Mouse (Mus musculus): ENCODE data around the gene Senp7.
"Not testable (repeated sequence)": the region's sequence is repeated elsewhere in the genome, so short reads cannot be mapped to it uniquely, and the experiment has no call there.

The Senp7 gene

DNA sequence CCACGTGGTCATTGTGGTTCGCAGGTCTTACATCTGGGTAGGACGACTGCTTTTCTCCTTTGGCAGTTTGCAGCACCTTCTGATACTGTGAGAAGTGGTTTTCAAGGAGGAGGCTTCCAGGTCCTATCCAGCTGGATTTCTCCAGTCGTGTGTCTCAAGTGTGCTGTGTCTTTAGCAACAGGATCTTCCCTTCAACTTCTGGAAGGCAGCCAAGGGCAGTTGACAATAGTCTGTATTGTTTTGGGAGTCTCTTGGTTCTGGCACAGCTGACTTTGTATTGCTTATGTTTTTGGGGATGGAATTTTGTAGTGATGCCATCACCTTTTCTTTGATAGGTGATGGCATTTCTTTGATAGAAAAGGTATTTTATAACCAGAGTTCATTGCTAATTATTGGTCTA is 86.0 kb downstream of the Senp7 start:
- DNase-seq (ENCODE audit: low read depth, low spot score): no peak

GRCm38 (mm10) chr16:56137672-56138071 is 89.5 kb downstream of the Senp7 start:
- not testable (repeated sequence) for DNase-seq (ENCODE audit: low read depth, low spot score)

DNA sequence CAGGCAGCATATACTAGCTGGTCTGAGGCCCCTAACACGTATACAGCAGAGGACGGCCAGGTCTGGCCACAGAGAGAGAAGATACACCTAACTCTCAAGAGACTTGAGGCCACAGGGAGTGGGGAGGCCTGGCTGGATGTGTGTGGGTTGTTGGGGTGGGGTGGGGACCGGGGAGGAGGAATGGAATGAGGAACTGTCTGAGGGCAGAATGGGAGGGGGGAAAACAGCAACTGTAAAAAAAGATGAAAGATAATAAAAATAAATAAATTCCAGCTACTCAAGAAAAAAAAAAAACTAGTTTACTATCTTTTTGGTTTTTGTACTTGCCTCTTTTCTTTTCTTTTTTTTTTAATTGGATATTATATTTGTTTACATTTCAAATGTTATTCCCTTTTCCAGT is 91.8 kb downstream of the Senp7 start:
- no peak for DNase-seq (ENCODE audit: low read depth, low spot score)

- no peak for DNase-seq (ENCODE audit: low read depth, low spot score)
Observed at GRCm38 (mm10) chr16:56144876-56145555, 96.9 kb downstream of the Senp7 start.

GRCm38 (mm10) chr16:56147679-56148078 is 99.5 kb downstream of the Senp7 start:
- DNase-seq (ENCODE audit: low read depth, low spot score): peak; percentile 15

DNA sequence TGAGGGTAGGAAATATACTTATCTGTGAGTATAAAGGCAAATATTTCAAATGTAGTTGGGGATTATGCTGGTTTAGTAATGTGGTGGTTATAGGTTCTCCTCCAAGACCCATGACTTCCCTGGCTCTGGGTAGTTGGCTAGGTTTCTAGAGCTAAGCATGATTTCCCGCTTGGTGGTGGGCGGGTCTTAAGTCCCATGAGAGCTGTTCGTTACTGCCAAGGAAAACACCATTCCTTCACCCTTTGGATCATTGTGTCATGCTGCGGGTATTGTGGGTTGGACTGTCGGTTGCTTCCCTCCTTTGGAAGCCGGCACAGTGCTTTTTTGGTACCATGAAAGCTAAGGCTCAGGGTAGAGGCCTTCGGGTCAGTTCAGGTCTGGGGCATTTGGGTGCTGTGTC is 115.3 kb downstream of the Senp7 start:
- no peak for DNase-seq (ENCODE audit: low read depth, low spot score)

- DNase-seq (ENCODE audit: low read depth, low spot score): no peak
Observed at GRCm38 (mm10) chr16:56170247-56170646, 122.1 kb downstream of the Senp7 start.

- DNase-seq (ENCODE audit: low read depth, low spot score): peak; percentile 44
Observed at GRCm38 (mm10) chr16:56175867-56176581, 127.9 kb downstream of the Senp7 start.

DNA sequence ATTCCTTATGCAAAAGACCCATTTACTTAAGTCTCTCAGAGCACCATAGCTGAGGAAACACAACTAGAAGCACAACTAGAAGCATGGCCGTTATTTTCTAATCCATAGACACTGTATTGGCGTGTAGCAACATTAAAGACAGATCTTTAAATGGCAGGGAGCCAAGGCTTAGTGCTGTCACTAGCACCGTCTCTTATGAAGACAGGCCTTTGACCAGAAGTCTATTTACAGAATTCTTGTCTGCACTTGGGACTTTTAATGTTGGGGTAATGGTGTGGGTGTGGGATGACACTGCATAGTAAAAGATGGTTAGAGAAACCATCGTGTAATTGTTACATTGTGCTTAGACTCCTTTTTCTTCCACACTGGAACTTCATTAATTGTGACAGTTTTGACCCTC is 138.7 kb downstream of the Senp7 start:
- DNase-seq (ENCODE audit: low read depth, low spot score): no peak

DNA sequence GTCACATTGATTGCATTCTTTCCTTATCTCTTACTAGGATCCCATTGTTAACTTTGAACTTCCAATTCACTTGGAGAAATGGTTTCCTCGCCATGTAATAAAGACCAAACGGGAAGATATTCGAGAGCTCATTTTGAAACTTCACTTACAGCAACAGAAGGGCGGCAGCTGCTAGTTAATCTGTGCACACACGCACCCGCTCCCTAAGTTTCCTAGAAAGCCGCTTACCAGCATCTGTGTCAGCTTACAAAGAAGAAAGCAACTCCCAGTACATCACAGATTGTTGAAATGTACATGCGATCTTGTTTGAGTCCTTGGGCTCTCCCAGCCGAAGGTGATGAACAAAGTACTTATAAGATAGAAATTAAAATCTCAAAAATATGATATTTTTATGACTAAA is 140.1 kb downstream of the Senp7 start:
- no peak for DNase-seq (ENCODE audit: low read depth, low spot score)

- no peak for DNase-seq (ENCODE audit: low read depth, low spot score)
Observed at GRCm38 (mm10) chr16:56204051-56204450, 155.9 kb downstream of the Senp7 start, which contains the start of gene Impg2. Gene Impg2 (plus strand): TSS chr16:56204313.

DNA sequence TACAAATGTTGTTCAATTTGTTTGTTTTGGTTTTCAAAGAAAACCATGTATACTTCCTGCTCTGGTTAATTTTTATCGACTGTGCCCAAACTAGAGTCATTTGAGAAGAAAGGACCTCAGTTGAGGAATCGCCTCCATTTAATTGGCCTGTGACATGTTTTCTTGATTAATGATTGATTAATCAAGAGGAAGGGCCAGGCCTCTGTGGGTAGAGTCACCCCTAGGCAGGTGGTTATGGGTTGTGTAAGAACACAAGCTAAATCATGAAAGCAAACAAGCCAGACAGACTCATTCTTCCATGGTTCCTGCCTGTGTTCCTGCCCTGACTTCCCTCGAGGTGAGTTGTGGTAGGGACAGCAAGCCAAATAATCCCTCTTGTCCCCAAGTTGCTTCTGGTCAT is 164.6 kb downstream of the Senp7 start:
- DNase-seq (ENCODE audit: low read depth, low spot score): no peak

- DNase-seq (ENCODE audit: low read depth, low spot score): no peak
Observed at GRCm38 (mm10) chr16:56227686-56228085, 179.5 kb downstream of the Senp7 start.

DNA sequence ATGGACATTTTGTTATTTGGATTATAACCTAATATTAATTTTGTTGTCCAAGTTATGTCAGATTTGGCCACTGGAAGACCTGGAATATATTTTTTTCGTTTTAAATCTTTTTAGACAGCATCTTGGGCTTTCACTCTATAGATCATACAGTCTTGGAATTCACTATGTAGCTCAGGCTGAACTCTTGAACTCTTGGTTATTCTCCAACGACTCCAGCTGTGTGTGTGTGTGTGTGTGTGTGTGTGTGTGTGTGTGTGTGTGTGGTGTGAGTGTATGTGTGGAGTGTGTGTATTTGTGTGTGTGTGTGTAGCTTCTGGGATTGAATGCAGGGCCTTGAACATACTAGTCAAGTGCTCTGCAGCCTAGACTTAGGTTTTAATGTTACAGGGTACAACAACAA is 181.3 kb downstream of the Senp7 start:
- no peak for DNase-seq (ENCODE audit: low read depth, low spot score)

DNA sequence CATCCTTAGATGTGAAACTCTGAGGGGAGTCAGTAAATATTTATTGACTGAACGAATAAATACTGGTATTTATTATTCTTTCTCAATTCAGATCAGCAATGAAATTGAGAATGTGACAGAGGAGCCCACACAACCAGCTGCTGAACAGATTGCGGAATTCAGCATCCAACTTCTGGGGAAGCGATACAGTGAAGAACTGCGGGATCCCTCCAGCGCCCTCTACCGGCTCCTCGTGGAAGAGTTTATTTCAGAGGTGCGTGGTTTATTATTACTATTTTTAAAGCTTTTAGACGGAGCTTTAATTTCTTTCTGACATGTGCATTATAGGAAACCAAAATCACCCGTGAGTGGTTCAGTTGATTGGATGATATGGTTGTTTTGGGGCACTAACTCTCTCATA is 183.2 kb downstream of the Senp7 start:
- peak; percentile 57 for DNase-seq (ENCODE audit: low read depth, low spot score)

DNA sequence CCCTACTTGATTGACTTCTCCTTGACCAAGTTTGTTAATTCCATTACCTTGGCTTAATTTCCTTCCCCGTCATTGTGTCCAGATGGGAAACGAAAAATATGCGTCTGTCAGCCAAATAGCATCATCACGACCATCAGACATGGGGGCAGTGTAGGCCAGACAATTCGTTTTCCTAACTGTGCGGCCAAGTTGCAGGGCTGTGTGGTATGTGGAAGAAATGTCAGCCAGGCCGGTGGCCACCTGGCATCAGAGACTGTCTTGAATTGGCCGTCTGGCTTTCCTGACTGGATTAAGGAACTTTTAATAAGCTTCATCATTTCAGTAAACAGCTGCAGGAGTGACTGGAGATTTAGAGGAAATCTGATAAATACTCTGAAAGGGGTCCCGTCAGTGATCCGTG is 184.6 kb downstream of the Senp7 start:
- no peak for DNase-seq (ENCODE audit: low read depth, low spot score)
